Mouse (Mus musculus) lung, embryonic 16.5 days (tissue): ENCODE results near the gene H1fx. TPM values are rescaled to one million over a fixed set of nuclear protein-coding genes. Genes with fewer than 3 reads are reported as not detected.

ENCODE experiments used
- ATAC-seq: fragments of 200-750 bp; cut with Nextera tagmentation; 2 replicates; pipeline ENCODE4 v1.8.0; 2017; ENCODE audit warnings: low read depth, mild to moderate bottlenecking, moderate library complexity
- H3K27ac ChIP-seq: fragments of 300-500 bp; sonication (generic); 2 replicates; pipeline ENCODE4 v1.5.1; 2014; ENCODE audit warnings: mild to moderate bottlenecking, control low read depth, low read length
- H3K27me3 ChIP-seq: fragments of 300-500 bp; sonication (generic); 2 replicates; pipeline ENCODE4 v1.6.1; 2014; ENCODE audit warnings: low read depth, low read length, mixed read lengths; ENCODE audit not compliant: control insufficient read depth, insufficient read depth
- H3K36me3 ChIP-seq: fragments of 300-500 bp; sonication (generic); 2 replicates; pipeline ENCODE4 v1.6.1; 2014; ENCODE audit warnings: low read length; ENCODE audit not compliant: control insufficient read depth, insufficient read depth
- H3K4me1 ChIP-seq: fragments of 300-500 bp; sonication (generic); replicated peaks from 2 replicates; pipeline ENCODE4 v1.6.1; 2014; ENCODE audit warnings: low read length, mixed read lengths; ENCODE audit not compliant: control insufficient read depth, insufficient read depth
- H3K4me2 ChIP-seq: fragments of 300-500 bp; sonication (generic); 2 replicates; pipeline ENCODE4 v1.6.1; 2014; ENCODE audit warnings: low read depth, low read length, control low read depth
- H3K4me3 ChIP-seq: fragments of 300-500 bp; sonication (generic); 2 replicates; pipeline ENCODE4 v1.5.1; 2014; ENCODE audit warnings: mild to moderate bottlenecking, low read length, control low read depth
- H3K9ac ChIP-seq: fragments of 300-500 bp; sonication (generic); 2 replicates; pipeline ENCODE4 v1.6.1; 2014; ENCODE audit warnings: low read length, control low read depth
- H3K9me3 ChIP-seq: fragments of 300-500 bp; sonication (generic); 2 replicates; pipeline ENCODE4 v1.6.1; 2016; ENCODE audit warnings: low read length; ENCODE audit not compliant: control insufficient read depth
- WGBS: fragments of 180-500 bp; shearing (Covaris S2); extraction: QIAGEN DNeasy Blood & Tissue Kit; methylation state at CpG from one replicate; pipeline ENCODE4 v1.1.7; 2014; 5-methylcytosine and 5-hydroxymethylcytosine counted together
- polyA plus RNA-seq: library from polyadenylated mRNA; unstranded; fragments of >200 nt; fragmentation: Nextera tagmentation; extraction: Ambion mirVana; gene quantifications from 2 replicates; pipeline ENCODE4 v1.2.1, GENCODE M21; 2015

H1fx gene
- 7.0 and 11.5 TPM in 2 replicates for polyA plus RNA-seq

DNA sequence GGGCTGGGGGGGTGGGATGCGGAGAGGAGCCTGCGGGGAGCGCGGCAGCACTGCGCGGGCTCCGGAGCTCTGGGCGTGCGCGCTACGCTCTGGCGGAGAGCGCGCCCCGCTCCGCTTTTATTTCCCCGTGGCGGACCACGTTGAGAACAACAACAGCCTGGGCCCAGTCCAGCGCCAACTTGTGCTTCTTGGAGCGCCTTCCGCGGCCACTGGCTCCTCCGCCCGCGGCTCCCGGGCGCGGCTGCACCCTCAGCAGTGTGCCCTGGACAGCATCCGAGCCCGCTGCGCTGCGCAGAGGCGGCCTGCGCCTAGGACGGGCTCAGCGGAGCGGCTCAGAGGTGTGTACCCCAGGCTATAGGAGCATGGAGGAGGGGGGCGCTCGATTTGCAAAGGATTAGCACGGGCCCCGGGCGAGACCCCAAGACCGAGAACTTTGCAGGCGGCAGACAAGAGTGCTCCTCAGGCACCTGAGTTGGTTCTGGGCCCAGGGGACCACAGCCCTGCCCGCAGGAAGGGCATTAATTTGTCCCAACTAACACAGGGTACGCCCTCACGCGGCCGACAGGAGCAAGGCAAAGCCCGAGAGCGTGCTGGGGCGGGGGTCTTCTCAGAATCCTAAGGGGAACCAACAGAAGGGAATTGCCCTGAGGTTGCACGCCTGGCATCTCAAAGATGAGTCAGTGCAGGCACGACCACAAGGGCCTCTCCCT lies at the start of gene H1fx:
TSS of gene H1fx (minus strand) at position 91 of the 710 bp plus-strand sequence.
- H3K4me1 ChIP-seq = peaks cover 14% of the 10 kb centered on the region
- H3K27ac ChIP-seq = peak within 1 kb of the TSS; percentile 91
- H3K4me2 ChIP-seq = peak within 1 kb of the TSS; percentile 79
- H3K9ac ChIP-seq = peak within 1 kb of the TSS; percentile 92
- H3K9me3 ChIP-seq = no peaks in the 10 kb centered on the region
- under 1% methylated on average over 53 of the region's 55 CpGs for WGBS
- peaks cover 6% of the 10 kb centered on the region; the same call in 1 of the 2 replicates for H3K36me3 ChIP-seq
- H3K27me3 ChIP-seq = no peaks in the 10 kb centered on the region
- peak; percentile 89 for ATAC-seq
- peak within 1 kb of the TSS; percentile 97 for H3K4me3 ChIP-seq

DNA sequence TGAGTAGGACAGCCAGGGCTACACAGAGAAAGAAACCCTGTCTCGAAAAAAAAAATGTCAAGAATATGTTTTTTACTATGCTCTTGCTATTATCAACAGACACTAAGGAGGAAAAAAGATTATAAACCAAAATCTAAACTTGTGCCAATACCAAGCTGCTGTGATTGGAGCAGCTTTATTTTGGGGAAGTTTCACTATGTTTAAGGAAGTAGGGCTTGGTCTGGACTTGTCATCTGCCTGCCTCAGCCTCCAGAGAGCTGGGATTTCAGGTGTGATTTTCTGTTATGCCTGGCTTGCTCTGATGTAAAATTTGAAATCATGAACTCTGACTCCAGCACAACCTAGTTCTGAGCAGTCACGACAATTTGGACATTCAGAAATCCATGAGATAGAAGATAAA lies 49.0 kb upstream of the H1fx start:
- H3K9ac ChIP-seq = no peak overlapping the region
- 98% methylated on average over 2 of the region's 2 CpGs for WGBS
- H3K4me2 ChIP-seq = no peak overlapping the region
- H3K4me1 ChIP-seq = no peaks in the 10 kb centered on the region
- H3K9me3 ChIP-seq = no peaks in the 10 kb centered on the region
- H3K27me3 ChIP-seq = no peaks in the 10 kb centered on the region
- no peak overlapping the region for H3K27ac ChIP-seq
- H3K36me3 ChIP-seq = peaks cover 5% of the 10 kb centered on the region; the same call in 1 of the 2 replicates
- ATAC-seq = no peak
- H3K4me3 ChIP-seq = no peak overlapping the region

GRCm38 (mm10) chr6:88027390-88027789 lies 46.0 kb upstream of the H1fx start:
- no peaks in the 10 kb centered on the region for H3K9me3 ChIP-seq
- H3K27ac ChIP-seq = no peak overlapping the region
- no peak for ATAC-seq
- H3K36me3 ChIP-seq = peaks cover 5% of the 10 kb centered on the region; the same call in 1 of the 2 replicates
- 72% methylated on average over 5 of the region's 5 CpGs for WGBS
- H3K4me3 ChIP-seq = no peak overlapping the region
- no peak overlapping the region for H3K4me2 ChIP-seq
- H3K27me3 ChIP-seq = no peaks in the 10 kb centered on the region
- no peak overlapping the region for H3K9ac ChIP-seq
- no peaks in the 10 kb centered on the region for H3K4me1 ChIP-seq

- H3K9me3 ChIP-seq = no peaks in the 10 kb centered on the region
- H3K4me2 ChIP-seq = no peak overlapping the region
- no peak overlapping the region for H3K4me3 ChIP-seq
- ATAC-seq = no peak
- H3K4me1 ChIP-seq = no peaks in the 10 kb centered on the region
- no peak overlapping the region for H3K9ac ChIP-seq
- WGBS = 93% methylated on average over 10 of the region's 10 CpGs
- peaks cover 2% of the 10 kb centered on the region; the same call in 1 of the 2 replicates for H3K36me3 ChIP-seq
- H3K27me3 ChIP-seq = no peaks in the 10 kb centered on the region
- H3K27ac ChIP-seq = no peak overlapping the region
These were observed 42.0 kb upstream of the H1fx start for GRCm38 (mm10) chr6:88023316-88023890.

GRCm38 (mm10) chr6:88019154-88019553 lies 37.7 kb upstream of the H1fx start:
- WGBS = 66% methylated on average over 2 of the region's 2 CpGs
- Histone ChIP-seq H3K9ac (no peak overlapping the region), H3K27ac (no peak overlapping the region), H3K4me3 (no peak overlapping the region), H3K4me2 (no peak overlapping the region), H3K36me3 (no peaks in the 10 kb centered on the region), H3K27me3 (no peaks in the 10 kb centered on the region), H3K9me3 (no peaks in the 10 kb centered on the region), H3K4me1 (no peaks in the 10 kb centered on the region)
- no peak for ATAC-seq

DNA sequence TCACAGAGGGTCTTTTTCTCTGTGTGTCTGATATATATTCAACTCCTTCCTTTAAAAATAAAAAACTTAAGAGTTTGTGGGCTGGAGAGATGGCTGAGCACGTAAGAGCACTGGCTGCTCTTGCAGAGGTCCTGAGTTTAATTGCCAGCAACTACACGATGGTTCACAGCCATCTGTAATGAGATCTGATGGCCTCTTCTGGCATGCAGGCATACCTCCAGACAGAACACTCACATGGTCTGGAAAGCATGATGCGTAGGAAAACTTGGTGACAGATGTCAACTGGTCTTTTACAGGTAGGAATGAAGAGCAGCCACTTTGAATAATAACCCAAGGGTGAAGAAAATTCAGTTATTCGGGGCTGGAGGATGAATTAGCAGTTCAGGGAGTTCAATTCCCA lies 36.4 kb upstream of the H1fx start:
- H3K36me3 ChIP-seq = no peaks in the 10 kb centered on the region; the same call in 1 of the 2 replicates
- H3K4me3 ChIP-seq = no peak overlapping the region
- no peak overlapping the region for H3K4me2 ChIP-seq
- 63% methylated on average over 4 of the region's 4 CpGs for WGBS
- ATAC-seq = no peak
- no peak overlapping the region for H3K27ac ChIP-seq
- no peaks in the 10 kb centered on the region for H3K4me1 ChIP-seq
- H3K27me3 ChIP-seq = no peaks in the 10 kb centered on the region
- H3K9me3 ChIP-seq = no peaks in the 10 kb centered on the region
- no peak overlapping the region for H3K9ac ChIP-seq

DNA sequence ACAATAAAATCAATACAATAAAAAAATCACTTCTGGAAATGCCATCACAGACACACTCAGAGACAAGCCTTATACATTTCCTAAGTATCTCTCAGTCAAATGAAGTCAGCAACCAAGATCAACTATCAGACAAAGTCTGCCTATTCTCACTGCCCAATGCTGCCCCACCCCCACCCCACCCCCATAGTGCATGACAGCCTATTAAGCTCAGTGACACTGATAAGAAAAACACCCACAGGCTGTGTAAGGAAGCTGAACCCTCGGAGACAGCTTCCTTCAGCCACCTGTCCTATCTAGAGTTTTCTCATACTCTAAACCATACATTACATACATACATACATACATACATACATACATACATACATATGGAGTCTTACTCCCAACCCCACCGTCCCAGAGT lies 34.4 kb upstream of the H1fx start:
- no peak overlapping the region for H3K4me2 ChIP-seq
- no peak for ATAC-seq
- H3K4me1 ChIP-seq = no peaks in the 10 kb centered on the region
- no peak overlapping the region for H3K27ac ChIP-seq
- H3K36me3 ChIP-seq = peaks cover under 1% of the 10 kb centered on the region; the same call in 1 of the 2 replicates
- 46% methylated on average over 2 of the region's 2 CpGs for WGBS
- H3K9ac ChIP-seq = no peak overlapping the region
- H3K9me3 ChIP-seq = no peaks in the 10 kb centered on the region
- no peaks in the 10 kb centered on the region for H3K27me3 ChIP-seq
- H3K4me3 ChIP-seq = no peak overlapping the region

DNA sequence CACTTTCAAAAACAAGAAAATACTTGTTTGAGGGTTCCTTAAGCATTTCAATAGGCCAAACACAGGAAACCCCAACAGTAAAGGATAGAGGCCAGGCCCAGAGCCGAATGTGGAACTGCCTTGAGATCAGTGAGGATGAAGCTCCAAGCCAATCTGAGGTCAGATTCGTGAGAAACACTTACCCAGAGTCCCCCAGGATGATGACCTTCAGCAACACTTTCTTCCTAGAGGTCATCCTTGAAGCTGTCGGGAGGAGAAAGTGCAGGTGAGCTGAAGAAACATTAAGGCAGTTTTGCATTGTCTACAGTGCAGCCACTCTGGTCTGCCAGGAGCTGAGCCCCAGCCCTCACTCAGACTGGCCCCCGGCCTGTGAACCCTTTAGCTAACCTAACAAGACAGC lies 32.0 kb upstream of the H1fx start:
- no peak overlapping the region for H3K4me2 ChIP-seq
- peaks cover 9% of the 10 kb centered on the region for H3K36me3 ChIP-seq
- no peaks in the 10 kb centered on the region for H3K9me3 ChIP-seq
- H3K27ac ChIP-seq = no peak overlapping the region
- no peak overlapping the region for H3K4me3 ChIP-seq
- no peaks in the 10 kb centered on the region for H3K4me1 ChIP-seq
- ATAC-seq = no peak
- no peaks in the 10 kb centered on the region for H3K27me3 ChIP-seq
- no peak overlapping the region for H3K9ac ChIP-seq
- 82% methylated on average over 4 of the region's 4 CpGs for WGBS

DNA sequence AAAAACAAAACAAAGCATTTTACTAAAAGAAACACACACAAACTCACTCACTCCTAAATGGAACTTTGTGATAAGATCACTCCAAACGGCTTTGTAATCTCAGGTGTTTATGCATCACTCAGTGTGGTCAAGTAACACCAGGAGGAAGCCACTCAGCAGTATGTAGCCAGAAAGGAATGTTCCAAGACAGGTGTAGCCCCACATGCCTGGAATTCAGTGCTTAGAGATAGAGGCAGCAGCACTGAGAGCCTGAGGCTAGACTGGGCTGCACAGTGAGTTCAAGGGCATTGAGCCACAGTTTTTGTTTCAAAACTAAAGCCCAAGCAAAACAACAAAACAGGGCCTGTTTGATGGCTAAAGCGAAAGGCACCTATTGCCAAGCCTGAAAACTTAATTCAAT lies 31.2 kb upstream of the H1fx start:
- H3K9me3 ChIP-seq = no peaks in the 10 kb centered on the region
- H3K4me2 ChIP-seq = no peak overlapping the region
- H3K4me1 ChIP-seq = no peaks in the 10 kb centered on the region
- ATAC-seq = no peak
- no peak overlapping the region for H3K27ac ChIP-seq
- no peak overlapping the region for H3K4me3 ChIP-seq
- no peak overlapping the region for H3K9ac ChIP-seq
- peaks cover 13% of the 10 kb centered on the region for H3K36me3 ChIP-seq
- 51% methylated on average over 2 of the region's 2 CpGs for WGBS
- no peaks in the 10 kb centered on the region for H3K27me3 ChIP-seq
